Mouse (Mus musculus): ENCODE measurements at regions not wholly inside any gene's neighbourhood (a gene's known extent, or its start where the extent isn't known, plus 50 kb on each side); places are given as distances from the start of the nearest gene placed in this dataset.

- DNase-seq (ENCODE audit: low spot score) = no peak
These were observed 153.8 kb upstream of the Kcnh8 start for GRCm38 (mm10) chr17:52448701-52449100.

GRCm38 (mm10) chr17:52459303-52459996, 143.1 kb upstream of the Kcnh8 start:
- DNase-seq (ENCODE audit: low spot score) = no peak

GRCm38 (mm10) chr17:52459997-52460387, 142.5 kb upstream of the Kcnh8 start:
- no peak for DNase-seq (ENCODE audit: low spot score)

GRCm38 (mm10) chr17:52461264-52461663, 141.2 kb upstream of the Kcnh8 start:
- peak; percentile 11 for DNase-seq (ENCODE audit: low spot score)

GRCm38 (mm10) chr17:52461709-52462141, 140.8 kb upstream of the Kcnh8 start:
- peak; percentile 66 for DNase-seq (ENCODE audit: low spot score)

GRCm38 (mm10) chr17:52462361-52462760, 140.1 kb upstream of the Kcnh8 start:
- DNase-seq (ENCODE audit: low spot score) = no peak

GRCm38 (mm10) chr17:52468464-52468863, 134.0 kb upstream of the Kcnh8 start:
- DNase-seq (ENCODE audit: low spot score) = no peak

- DNase-seq (ENCODE audit: low spot score) = no peak
These were observed 123.0 kb upstream of the Kcnh8 start for GRCm38 (mm10) chr17:52479327-52480086.

GRCm38 (mm10) chr17:52480087-52480638, 122.3 kb upstream of the Kcnh8 start:
- DNase-seq (ENCODE audit: low spot score) = no peak

GRCm38 (mm10) chr17:52506760-52507159, 95.7 kb upstream of the Kcnh8 start:
- DNase-seq (ENCODE audit: low spot score) = no peak

GRCm38 (mm10) chr17:52530260-52530659, 72.2 kb upstream of the Kcnh8 start:
- no peak for DNase-seq (ENCODE audit: low spot score)
